Mouse (Mus musculus): ENCODE measurements around the gene Gm47996.

DNA sequence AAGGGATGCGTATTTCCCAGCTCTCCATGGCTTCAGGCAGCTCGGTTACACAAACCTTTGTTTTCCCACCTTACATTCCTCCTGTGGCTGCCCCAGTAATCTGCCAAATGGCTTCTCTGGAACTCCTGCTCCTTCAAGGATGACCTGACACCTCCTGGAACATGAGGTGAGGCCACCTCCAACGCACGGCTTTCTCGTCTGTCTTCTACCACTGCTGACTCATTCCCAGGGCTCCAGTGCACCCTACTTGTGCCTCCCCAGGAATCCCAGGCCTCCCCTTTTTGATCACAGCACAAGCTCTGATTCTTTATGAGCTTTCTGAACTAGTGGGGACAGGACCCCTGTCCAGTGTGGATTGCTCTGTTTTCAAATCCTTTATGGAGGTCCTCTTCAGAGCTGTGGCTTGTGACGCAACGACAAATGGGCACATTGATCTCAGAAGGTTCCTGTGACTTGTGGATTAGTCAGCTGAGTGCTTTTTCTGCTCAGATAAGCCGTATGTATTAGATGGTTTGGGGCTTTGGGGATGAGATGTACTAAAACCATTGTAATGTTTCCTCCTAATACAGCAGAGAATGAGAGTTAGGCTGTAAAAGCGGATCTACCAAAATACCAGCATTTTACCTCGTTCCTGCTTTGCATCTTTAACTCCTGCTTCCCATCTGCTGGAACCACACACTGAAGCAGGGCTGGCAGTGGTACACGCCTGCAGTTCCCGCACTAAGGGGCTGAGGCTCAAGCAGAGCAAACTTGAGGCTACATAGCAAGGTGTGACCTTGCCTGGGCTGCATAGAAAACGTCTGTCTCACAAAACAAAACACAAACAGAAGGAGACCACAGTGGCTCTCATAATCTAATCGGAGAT lies 48.4 kb downstream of the Gm47996 start:
- TF ChIP-seq GATA1 (IDR thresholded peaks at IDR 0.05; ENCODE audit: borderline replicate concordance, low read length) (no peak), FLI1 (IDR thresholded peaks at IDR 0.05; ENCODE audit: low read length) (no peak)

Data from megakaryocyte, embryonic 14.5 days (primary cell).